Mouse (Mus musculus) kidney, adult 2 months (tissue): ENCODE results near the gene Arvcf.
A peak's percentile ranks its signal among the peaks of the same experiment; 100 is the strongest.

Experiments used
- CTCF ChIP-seq: fragments of 200-500 bp; conservative IDR thresholded peaks from 2 replicates; pipeline ENCODE4 v1.5.1; 2011; ENCODE audit warnings: low read depth, mild to moderate bottlenecking, control low read depth, low read length, moderate library complexity, mixed read lengths; ENCODE audit not compliant: insufficient read depth, insufficient read length
- POLR2A ChIP-seq: fragments of 200-500 bp; IDR thresholded peaks from one replicate; pipeline ENCODE4 v1.6.1; 2011; ENCODE audit warnings: low read depth, low read length, control low read depth

- TF ChIP-seq CTCF: no peak
- peak; percentile 50 for TF ChIP-seq POLR2A
These were observed 4.2 kb upstream of the Arvcf start for GRCm38 (mm10) chr16:18343778-18344177.
